Mouse (Mus musculus) stomach, postnatal 0 days (tissue): ENCODE results near the gene AC109138.7. TPM values are rescaled to one million over a fixed set of nuclear protein-coding genes. Genes with fewer than 3 reads are reported as not detected.

Experiments
- ATAC-seq: fragments of 200-750 bp; cut with Nextera tagmentation; 2 replicates; pipeline ENCODE4 v1.8.0; 2017; ENCODE audit not compliant: low FRiP score, low TSS enrichment
- DNase-seq: peaks from one replicate; pipeline ENCODE4 v3.0.0-alpha.2; 2016; ENCODE audit warnings: low spot score
- H3K27ac ChIP-seq: fragments of 300-500 bp; sonication (generic); replicated peaks from 2 replicates; pipeline ENCODE4 v1.5.1; 2014; ENCODE audit warnings: mild to moderate bottlenecking, control low read depth
- H3K27me3 ChIP-seq: fragments of 300-500 bp; sonication (generic); 2 replicates; pipeline ENCODE4 v1.6.1; 2014; ENCODE audit warnings: low read length; ENCODE audit not compliant: control insufficient read depth, insufficient read depth
- H3K36me3 ChIP-seq: fragments of 300-500 bp; sonication (generic); 2 replicates; pipeline ENCODE4 v1.6.1; 2014; ENCODE audit warnings: low read length, mixed read lengths; ENCODE audit not compliant: control insufficient read depth, insufficient read depth
- H3K4me1 ChIP-seq: fragments of 300-500 bp; sonication (generic); replicated peaks from 2 replicates; pipeline ENCODE4 v1.6.1; 2014; ENCODE audit warnings: antibody characterized with exemption; ENCODE audit not compliant: control insufficient read depth, insufficient read depth
- H3K4me2 ChIP-seq: fragments of 300-500 bp; sonication (generic); replicated peaks from 2 replicates; pipeline ENCODE4 v1.6.1; 2014; ENCODE audit warnings: low read depth, mild to moderate bottlenecking, control low read depth, moderate library complexity
- H3K4me3 ChIP-seq: fragments of 300-500 bp; sonication (generic); 2 replicates; pipeline ENCODE4 v1.5.1; 2014; ENCODE audit warnings: low read depth, low read length, control low read depth
- H3K9ac ChIP-seq: fragments of 300-500 bp; sonication (generic); 2 replicates; pipeline ENCODE4 v1.6.1; 2014; ENCODE audit warnings: mild to moderate bottlenecking, low read length, control low read depth, mixed read lengths
- H3K9me3 ChIP-seq: fragments of 300-500 bp; sonication (generic); 2 replicates; pipeline ENCODE4 v1.6.1; 2016; ENCODE audit warnings: low read length; ENCODE audit not compliant: control insufficient read depth
- CTCF ChIP-seq: IDR thresholded peaks from 2 replicates; pipeline ENCODE4 v1.5.1; 2016; ENCODE audit warnings: antibody characterized with exemption, low read depth, mild to moderate bottlenecking, moderate library complexity
- EP300 ChIP-seq: optimal IDR thresholded peaks from 2 replicates; pipeline ENCODE3; 2016; ENCODE audit warnings: antibody characterized with exemption
- WGBS: fragments of 180-500 bp; shearing (Covaris S2); extraction: QIAGEN DNeasy Blood & Tissue Kit; methylation state at CpG from one replicate; pipeline ENCODE4 v1.1.7; 2014; 5-methylcytosine and 5-hydroxymethylcytosine counted together
- polyA plus RNA-seq: library from polyadenylated mRNA; unstranded; fragments of >200 nt; fragmentation: Nextera tagmentation; extraction: Ambion mirVana; gene quantifications from 2 replicates; pipeline ENCODE4 v1.2.1, GENCODE M21; 2015

The AC109138.7 gene
- polyA plus RNA-seq, 1 experiment from 2014 or later = not detected

- H3K27me3 ChIP-seq = no peaks in the 10 kb centered on the region; the same call in 1 of the 2 replicates
- peak overlapping the region; percentile 71 for H3K27ac ChIP-seq
- H3K9me3 ChIP-seq = no peaks in the 10 kb centered on the region
- peaks cover 17% of the 10 kb centered on the region for H3K4me1 ChIP-seq
- H3K9ac ChIP-seq = no peak overlapping the region
- H3K4me2 ChIP-seq = peak overlapping the region; percentile 97
- TF ChIP-seq CTCF = no peak
- TF ChIP-seq EP300 = no peak
- no peaks in the 10 kb centered on the region for H3K36me3 ChIP-seq
- 12% methylated on average over 5 of the region's 5 CpGs for WGBS
- no peak overlapping the region for H3K4me3 ChIP-seq
- DNase-seq = peak; percentile 26
- ATAC-seq = peak; percentile 35
Measured at GRCm38 (mm10) chr19:4217140-4217539, 3.0 kb downstream of the AC109138.7 start.

- Histone ChIP-seq H3K27ac (peak overlapping the region; percentile 71), H3K4me3 (no peak overlapping the region), H3K27me3 (no peaks in the 10 kb centered on the region; the same call in 1 of the 2 replicates), H3K9ac (no peak overlapping the region), H3K4me2 (no peak overlapping the region; the same call in 1 of the 2 replicates), H3K9me3 (no peaks in the 10 kb centered on the region), H3K4me1 (peaks cover 19% of the 10 kb centered on the region), H3K36me3 (no peaks in the 10 kb centered on the region)
- WGBS = 30% methylated on average over 3 of the region's 3 CpGs
- ATAC-seq (no peak), DNase-seq (peak; percentile 15)
- TF ChIP-seq CTCF = no peak
- TF ChIP-seq EP300 = no peak
Measured at GRCm38 (mm10) chr19:4217855-4218254, 3.7 kb downstream of the AC109138.7 start.

- WGBS = 67% methylated on average over 11 of the region's 11 CpGs
- TF ChIP-seq EP300 (no peak), CTCF (no peak)
- Histone ChIP-seq H3K9ac (no peak overlapping the region), H3K4me2 (no peak overlapping the region; the same call in 1 of the 2 replicates), H3K27me3 (no peaks in the 10 kb centered on the region; the same call in 1 of the 2 replicates), H3K36me3 (no peaks in the 10 kb centered on the region), H3K4me3 (no peak overlapping the region), H3K27ac (peak overlapping the region; percentile 71), H3K9me3 (no peaks in the 10 kb centered on the region), H3K4me1 (peaks cover 19% of the 10 kb centered on the region)
- ATAC-seq = no peak
- DNase-seq = peak; percentile 11
Measured at GRCm38 (mm10) chr19:4218293-4218692, 4.1 kb downstream of the AC109138.7 start.

- no peak overlapping the region for H3K4me3 ChIP-seq
- H3K4me1 ChIP-seq = peaks cover 19% of the 10 kb centered on the region
- ATAC-seq = no peak
- no peak overlapping the region for H3K4me2 ChIP-seq
- H3K36me3 ChIP-seq = no peaks in the 10 kb centered on the region
- H3K27ac ChIP-seq = no peak overlapping the region
- H3K9ac ChIP-seq = no peak overlapping the region
- no peaks in the 10 kb centered on the region; the same call in 1 of the 2 replicates for H3K27me3 ChIP-seq
- WGBS = 72% methylated on average over 1 of the region's 1 CpGs
- no peak for TF ChIP-seq EP300
- TF ChIP-seq CTCF = no peak
- no peaks in the 10 kb centered on the region for H3K9me3 ChIP-seq
- no peak for DNase-seq
Measured at GRCm38 (mm10) chr19:4218784-4219183, 4.6 kb downstream of the AC109138.7 start.

- Histone ChIP-seq H3K4me1 (peaks cover 19% of the 10 kb centered on the region), H3K4me3 (no peak overlapping the region), H3K27me3 (no peaks in the 10 kb centered on the region; the same call in 1 of the 2 replicates), H3K4me2 (no peak overlapping the region), H3K9me3 (no peaks in the 10 kb centered on the region), H3K27ac (peak overlapping the region; percentile 63; the same call in 1 of the 2 replicates), H3K9ac (no peak overlapping the region), H3K36me3 (no peaks in the 10 kb centered on the region)
- ATAC-seq (no peak), DNase-seq (no peak)
- 77% methylated on average over 6 of the region's 6 CpGs for WGBS
- no peak for TF ChIP-seq CTCF
- TF ChIP-seq EP300 = no peak
Measured at GRCm38 (mm10) chr19:4219943-4220342, 5.8 kb downstream of the AC109138.7 start.

- Histone ChIP-seq H3K4me3 (no peak overlapping the region), H3K4me2 (peak overlapping the region; percentile 31; the same call in 1 of the 2 replicates), H3K9ac (no peak overlapping the region), H3K27ac (peak overlapping the region; percentile 63), H3K27me3 (no peaks in the 10 kb centered on the region; the same call in 1 of the 2 replicates), H3K4me1 (peaks cover 19% of the 10 kb centered on the region), H3K9me3 (no peaks in the 10 kb centered on the region), H3K36me3 (no peaks in the 10 kb centered on the region)
- DNase-seq = no peak
- no peak for ATAC-seq
- TF ChIP-seq EP300 (no peak), CTCF (no peak)
- WGBS = 19% methylated on average over 4 of the region's 4 CpGs
Measured at GRCm38 (mm10) chr19:4220416-4220815, 6.3 kb downstream of the AC109138.7 start.
